Mouse (Mus musculus) heart, embryonic 15.5 days (tissue): ENCODE measurements at regions not wholly inside any gene's neighbourhood (a gene's known extent, or its start where the extent isn't known, plus 50 kb on each side); places are given as distances from the start of the nearest gene placed in this dataset.

ENCODE experiments used
- ATAC-seq: fragments of 200-750 bp; cut with Nextera tagmentation; replicated peaks from 2 replicates; pipeline ENCODE4 v1.8.0; 2017; ENCODE audit warnings: low read depth, moderate TSS enrichment; ENCODE audit not compliant: insufficient number of reproducible peaks, insufficient read depth, low FRiP score
- H3K27ac ChIP-seq: fragments of 300-500 bp; sonication (generic); 2 replicates; pipeline ENCODE4 v1.5.1; 2015; ENCODE audit warnings: mild to moderate bottlenecking, inconsistent platforms
- H3K27me3 ChIP-seq: fragments of 300-500 bp; sonication (generic); 2 replicates; pipeline ENCODE4 v1.6.1; 2015; ENCODE audit warnings: inconsistent platforms
- H3K36me3 ChIP-seq: fragments of 300-500 bp; sonication (generic); 2 replicates; pipeline ENCODE4 v1.6.1; 2015; ENCODE audit warnings: mild to moderate bottlenecking, inconsistent platforms
- H3K4me1 ChIP-seq: fragments of 300-500 bp; sonication (generic); replicated peaks from 2 replicates; pipeline ENCODE4 v1.6.1; 2015; ENCODE audit warnings: inconsistent platforms
- H3K4me2 ChIP-seq: fragments of 300-500 bp; sonication (generic); 2 replicates; pipeline ENCODE4 v1.6.1; 2015; ENCODE audit warnings: inconsistent platforms, mild to moderate bottlenecking, moderate library complexity
- H3K4me3 ChIP-seq: fragments of 300-500 bp; sonication (generic); 2 replicates; pipeline ENCODE4 v1.5.1; 2015; ENCODE audit warnings: mild to moderate bottlenecking, inconsistent platforms
- H3K9ac ChIP-seq: fragments of 300-500 bp; sonication (generic); 2 replicates; pipeline ENCODE4 v1.6.1; 2015; ENCODE audit warnings: mild to moderate bottlenecking, inconsistent platforms
- H3K9me3 ChIP-seq: fragments of 300-500 bp; sonication (generic); replicated peaks from 2 replicates; pipeline ENCODE4 v1.6.1; 2016; ENCODE audit warnings: inconsistent platforms
- WGBS: fragments of 180-500 bp; shearing (Covaris S2); methylation state at CpG from one replicate; pipeline ENCODE4 v1.1.7; 2015; ENCODE audit warnings: mixed read lengths; 5-methylcytosine and 5-hydroxymethylcytosine counted together

- no peak overlapping the region for H3K4me3 ChIP-seq
- H3K4me1 ChIP-seq = no peaks in the 10 kb centered on the region
- H3K27me3 ChIP-seq = peaks cover 78% of the 10 kb centered on the region
- no peak overlapping the region for H3K9ac ChIP-seq
- H3K4me2 ChIP-seq = no peak overlapping the region
- 43% methylated on average over 10 of the region's 10 CpGs for WGBS
- H3K9me3 ChIP-seq = no peaks in the 10 kb centered on the region
- no peaks in the 10 kb centered on the region for H3K36me3 ChIP-seq
- no peak for ATAC-seq
- H3K27ac ChIP-seq = no peak overlapping the region
Measured at GRCm38 (mm10) chr3:148429012-148429865, 561.1 kb downstream of the Adgrl2 start.

- peaks cover 5% of the 10 kb centered on the region; the same call in 1 of the 2 replicates for H3K4me1 ChIP-seq
- H3K36me3 ChIP-seq = no peaks in the 10 kb centered on the region
- H3K4me2 ChIP-seq = no peak overlapping the region
- H3K4me3 ChIP-seq = no peak overlapping the region
- no peaks in the 10 kb centered on the region for H3K9me3 ChIP-seq
- no peak for ATAC-seq
- no peak overlapping the region for H3K9ac ChIP-seq
- H3K27ac ChIP-seq = no peak overlapping the region
- WGBS = 89% methylated on average over 4 of the region's 4 CpGs
- H3K27me3 ChIP-seq = peaks cover 81% of the 10 kb centered on the region
Measured at GRCm38 (mm10) chr3:148424089-148424488, 566.3 kb downstream of the Adgrl2 start.

GRCm38 (mm10) chr3:148423383-148423782 lies 567.0 kb downstream of the Adgrl2 start:
- H3K9me3 ChIP-seq = no peaks in the 10 kb centered on the region
- ATAC-seq = no peak
- H3K9ac ChIP-seq = no peak overlapping the region
- H3K27ac ChIP-seq = no peak overlapping the region
- no peak overlapping the region for H3K4me2 ChIP-seq
- H3K4me3 ChIP-seq = no peak overlapping the region
- H3K36me3 ChIP-seq = no peaks in the 10 kb centered on the region
- peaks cover 5% of the 10 kb centered on the region; the same call in 1 of the 2 replicates for H3K4me1 ChIP-seq
- 79% methylated on average over 1 of the region's 1 CpGs for WGBS
- peaks cover 74% of the 10 kb centered on the region for H3K27me3 ChIP-seq

GRCm38 (mm10) chr3:148422720-148423119 lies 567.6 kb downstream of the Adgrl2 start:
- peaks cover 5% of the 10 kb centered on the region; the same call in 1 of the 2 replicates for H3K4me1 ChIP-seq
- no peak overlapping the region for H3K9ac ChIP-seq
- no peaks in the 10 kb centered on the region for H3K36me3 ChIP-seq
- no peaks in the 10 kb centered on the region for H3K9me3 ChIP-seq
- peaks cover 74% of the 10 kb centered on the region for H3K27me3 ChIP-seq
- 42% methylated on average over 3 of the region's 3 CpGs for WGBS
- H3K27ac ChIP-seq = no peak overlapping the region
- H3K4me3 ChIP-seq = no peak overlapping the region
- no peak overlapping the region for H3K4me2 ChIP-seq
- ATAC-seq = no peak

GRCm38 (mm10) chr3:148422205-148422604 lies 568.1 kb downstream of the Adgrl2 start:
- no peaks in the 10 kb centered on the region for H3K9me3 ChIP-seq
- H3K27me3 ChIP-seq = peaks cover 72% of the 10 kb centered on the region
- H3K9ac ChIP-seq = no peak overlapping the region
- H3K27ac ChIP-seq = no peak overlapping the region
- no peaks in the 10 kb centered on the region for H3K36me3 ChIP-seq
- 27% methylated on average over 2 of the region's 2 CpGs for WGBS
- no peak overlapping the region for H3K4me2 ChIP-seq
- no peak overlapping the region for H3K4me3 ChIP-seq
- no peak for ATAC-seq
- H3K4me1 ChIP-seq = peaks cover 5% of the 10 kb centered on the region; the same call in 1 of the 2 replicates

- H3K9ac ChIP-seq = no peak overlapping the region
- H3K27ac ChIP-seq = no peak overlapping the region
- ATAC-seq = no peak
- H3K9me3 ChIP-seq = no peaks in the 10 kb centered on the region
- peaks cover 58% of the 10 kb centered on the region for H3K27me3 ChIP-seq
- H3K4me2 ChIP-seq = no peak overlapping the region
- no peaks in the 10 kb centered on the region for H3K36me3 ChIP-seq
- peaks cover 5% of the 10 kb centered on the region; the same call in 1 of the 2 replicates for H3K4me1 ChIP-seq
- no peak overlapping the region for H3K4me3 ChIP-seq
- 85% methylated on average over 5 of the region's 5 CpGs for WGBS
Measured at GRCm38 (mm10) chr3:148420303-148420702, 570.1 kb downstream of the Adgrl2 start.

GRCm38 (mm10) chr3:148419462-148420074 lies 570.8 kb downstream of the Adgrl2 start:
- no peaks in the 10 kb centered on the region for H3K36me3 ChIP-seq
- no peak overlapping the region for H3K4me3 ChIP-seq
- no peak overlapping the region for H3K9ac ChIP-seq
- H3K4me2 ChIP-seq = no peak overlapping the region
- peaks cover 51% of the 10 kb centered on the region for H3K27me3 ChIP-seq
- WGBS = 61% methylated on average over 2 of the region's 2 CpGs
- no peak for ATAC-seq
- H3K9me3 ChIP-seq = no peaks in the 10 kb centered on the region
- peaks cover 5% of the 10 kb centered on the region; the same call in 1 of the 2 replicates for H3K4me1 ChIP-seq
- no peak overlapping the region for H3K27ac ChIP-seq

- Histone ChIP-seq H3K4me3 (no peak overlapping the region), H3K9me3 (no peaks in the 10 kb centered on the region), H3K27ac (no peak overlapping the region), H3K4me2 (no peak overlapping the region), H3K27me3 (peaks cover 37% of the 10 kb centered on the region), H3K9ac (no peak overlapping the region), H3K36me3 (no peaks in the 10 kb centered on the region), H3K4me1 (peaks cover 5% of the 10 kb centered on the region; the same call in 1 of the 2 replicates)
- no peak for ATAC-seq
- 9% methylated on average over 6 of the region's 6 CpGs for whole genome bisulfite sequencing
Measured at GRCm38 (mm10) chr3:148418067-148418466, 572.3 kb downstream of the Adgrl2 start.

- Histone ChIP-seq H3K4me3 (no peak overlapping the region), H3K4me2 (no peak overlapping the region), H3K36me3 (no peaks in the 10 kb centered on the region), H3K27me3 (peaks cover 27% of the 10 kb centered on the region), H3K27ac (no peak overlapping the region), H3K9ac (no peak overlapping the region), H3K9me3 (no peaks in the 10 kb centered on the region), H3K4me1 (no peaks in the 10 kb centered on the region; the same call in 1 of the 2 replicates)
- no peak for ATAC-seq
- 80% methylated on average over 7 of the region's 7 CpGs for WGBS
Measured at GRCm38 (mm10) chr3:148415443-148415842, 574.9 kb downstream of the Adgrl2 start.

- H3K4me2 ChIP-seq = no peak overlapping the region
- no peaks in the 10 kb centered on the region; the same call in 1 of the 2 replicates for H3K4me1 ChIP-seq
- no peaks in the 10 kb centered on the region for H3K9me3 ChIP-seq
- H3K27ac ChIP-seq = no peak overlapping the region
- WGBS = 64% methylated on average over 1 of the region's 1 CpGs
- no peak overlapping the region for H3K9ac ChIP-seq
- no peaks in the 10 kb centered on the region for H3K36me3 ChIP-seq
- ATAC-seq = no peak
- no peak overlapping the region for H3K4me3 ChIP-seq
- peaks cover 15% of the 10 kb centered on the region; the same call in 1 of the 2 replicates for H3K27me3 ChIP-seq
Measured at GRCm38 (mm10) chr3:148413027-148413426, 577.3 kb downstream of the Adgrl2 start.

GRCm38 (mm10) chr3:148412191-148412590 lies 578.2 kb downstream of the Adgrl2 start:
- Histone ChIP-seq H3K36me3 (no peaks in the 10 kb centered on the region), H3K9ac (no peak overlapping the region), H3K27ac (no peak overlapping the region), H3K9me3 (no peaks in the 10 kb centered on the region), H3K27me3 (0 out of 2 replicates have a peak, but pooled peaks cover 9% of the 10 kb centered on the region), H3K4me1 (no peaks in the 10 kb centered on the region), H3K4me2 (no peak overlapping the region), H3K4me3 (no peak overlapping the region)
- no peak for ATAC-seq
- WGBS = 82% methylated on average over 1 of the region's 1 CpGs
